Mouse (Mus musculus) testis, adult 2 months (tissue): ENCODE measurements around the gene Zbtb40.

Experiments
- CTCF ChIP-seq: fragments of 200-500 bp; IDR thresholded peaks from 2 replicates; pipeline ENCODE4 v1.5.1; 2012; ENCODE audit warnings: low read depth, mild to moderate bottlenecking, inconsistent platforms, low read length, moderate library complexity; ENCODE audit not compliant: control insufficient read depth, insufficient read depth, insufficient replicate concordance
- POLR2A ChIP-seq: fragments of 200-500 bp; IDR thresholded peaks from 2 replicates; pipeline ENCODE4 v1.6.1; 2012; ENCODE audit warnings: low read depth, mild to moderate bottlenecking, inconsistent platforms, low read length, moderate library complexity; ENCODE audit not compliant: control insufficient read depth

DNA sequence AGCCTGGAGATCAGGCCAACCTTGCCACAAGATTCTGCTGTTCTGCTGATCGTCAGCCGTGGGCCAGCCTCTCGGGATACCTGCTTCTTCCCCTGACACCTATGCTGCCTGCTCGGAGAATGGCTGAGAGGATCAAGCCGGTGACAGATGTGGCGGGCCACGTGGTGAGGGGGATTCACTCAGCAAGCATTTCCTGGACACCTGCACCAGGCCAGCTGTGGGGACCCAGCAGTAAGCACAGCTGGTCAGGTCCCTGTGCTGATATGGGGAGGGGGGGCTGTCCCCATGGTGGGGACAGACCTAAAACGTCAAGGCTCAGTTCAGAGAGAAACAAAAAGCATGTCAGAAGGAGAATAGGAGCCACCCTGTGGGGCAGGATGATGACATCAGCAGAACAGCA lies 79.5 kb downstream of the Zbtb40 start:
- TF ChIP-seq CTCF: no peak
- no peak for TF ChIP-seq POLR2A
